Mouse (Mus musculus): ENCODE data around the gene Akr1e1.
"Not testable (repeated sequence)": the region's sequence is repeated elsewhere in the genome, so short reads cannot be mapped to it uniquely, and the experiment has no call there.

GRCm38 (mm10) chr13:4603431-4603830 is 5.5 kb downstream of the Akr1e1 start:
- not testable (repeated sequence) for TF ChIP-seq POLR2A (IDR thresholded peaks at IDR 0.05; ENCODE audit: insufficient read depth, low read length); EP300 (IDR thresholded peaks at IDR 0.05; ENCODE audit: insufficient read depth, low read depth, low read length); CTCF (IDR thresholded peaks at IDR 0.05; ENCODE audit: low read depth, low read length)

Data from ES-Bruce4 (cell line).